Mouse (Mus musculus): ENCODE measurements at regions not wholly inside any gene's neighbourhood (a gene's known extent, or its start where the extent isn't known, plus 50 kb on each side); places are given as distances from the start of the nearest gene placed in this dataset.

GRCm38 (mm10) chr17:48592457-48592856, 137.8 kb downstream of the Unc5cl start:
- no peak for TF ChIP-seq GATA1 (IDR thresholded peaks at IDR 0.05; ENCODE audit: low read length)
- no peak for TF ChIP-seq TAL1 (IDR thresholded peaks at IDR 0.05; ENCODE audit: low read length)

Measured in erythroblast, embryonic 14.5 days (primary cell).